Mouse (Mus musculus) cerebellum, adult 2 months (tissue): Measurements from ENCODE around the gene Rbm6. TPM values are rescaled to one million over a fixed set of nuclear protein-coding genes. Genes with fewer than 3 reads are reported as not detected.

ENCODE experiments used
- DNase-seq, 2 experiments: peaks; one replicate each; pipeline ENCODE4 v3.0.0; 2021
- H3K27ac ChIP-seq: fragments of 200-500 bp; 2 replicates; pipeline ENCODE4 v1.5.1; 2012; ENCODE audit warnings: low read length, control low read depth, inconsistent platforms; ENCODE audit not compliant: insufficient read depth
- H3K27me3 ChIP-seq: fragments of 200-500 bp; 2 replicates; pipeline ENCODE4 v1.6.1; 2012; ENCODE audit warnings: inconsistent platforms, mild to moderate bottlenecking, low read length, moderate library complexity; ENCODE audit not compliant: control insufficient read depth, insufficient read depth
- H3K4me1 ChIP-seq: fragments of 200-500 bp; 2 replicates; pipeline ENCODE4 v1.6.1; 2011; ENCODE audit warnings: low read length; ENCODE audit not compliant: control insufficient read depth, insufficient read depth
- H3K4me3 ChIP-seq: fragments of 200-500 bp; replicated peaks from 2 replicates; pipeline ENCODE3; 2011; ENCODE audit warnings: mild to moderate bottlenecking, low read depth, low read length, control low read depth; ENCODE audit not compliant: insufficient read depth
- CTCF ChIP-seq: fragments of 200-500 bp; IDR thresholded peaks from 2 replicates; pipeline ENCODE4 v1.5.1; 2011; ENCODE audit warnings: low read depth, mild to moderate bottlenecking, control low read depth, low read length, moderate library complexity, borderline replicate concordance; ENCODE audit not compliant: insufficient read depth
- POLR2A ChIP-seq: fragments of 200-500 bp; IDR thresholded peaks from 2 replicates; pipeline ENCODE4 v1.6.1; 2011; ENCODE audit warnings: low read length, control low read depth, borderline replicate concordance; ENCODE audit not compliant: insufficient read depth
- WGBS: fragments of 180-500 bp; shearing (Covaris S2); methylation state at CpG from one replicate; pipeline ENCODE4 v1.1.7; 2018; 5-methylcytosine and 5-hydroxymethylcytosine counted together
- polyA plus RNA-seq: library from polyadenylated mRNA; depleted of rRNA; stranded (reverse); fragments of >200 nt; gene quantifications from 2 replicates; pipeline ENCODE4 v1.2.3, GENCODE M21; 2012

The Rbm6 gene
- polyA plus RNA-seq, 1 experiment, result 64.5 TPM

- TF ChIP-seq CTCF (no peak), POLR2A (no peak)
- Histone ChIP-seq H3K27ac (no peak overlapping the region), H3K27me3 (no peaks in the 10 kb centered on the region), H3K4me3 (no peak overlapping the region), H3K4me1 (no peaks in the 10 kb centered on the region)
- 91% methylated on average over 6 of the region's 6 CpGs for WGBS
- no peak for DNase-seq
These were observed 81.3 kb downstream of the Rbm6 start for GRCm38 (mm10) chr9:107791714-107792113.

GRCm38 (mm10) chr9:107782536-107783203 is 90.4 kb downstream of the Rbm6 start:
- TF ChIP-seq CTCF, result no peak
- TF ChIP-seq POLR2A, result no peak
- Histone ChIP-seq H3K4me1 (no peaks in the 10 kb centered on the region), H3K27me3 (no peaks in the 10 kb centered on the region), H3K27ac (no peak overlapping the region), H3K4me3 (no peak overlapping the region)
- no peak for DNase-seq
- WGBS, result 92% methylated on average over 11 of the region's 11 CpGs

- Histone ChIP-seq H3K27me3 (no peaks in the 10 kb centered on the region), H3K4me3 (no peak overlapping the region), H3K27ac (no peak overlapping the region), H3K4me1 (no peaks in the 10 kb centered on the region)
- no peak for DNase-seq
- no peak for TF ChIP-seq POLR2A
These were observed 96.2 kb downstream of the Rbm6 start for GRCm38 (mm10) chr9:107776809-107777208.

- Histone ChIP-seq H3K27ac (no peak overlapping the region), H3K27me3 (no peaks in the 10 kb centered on the region), H3K4me1 (no peaks in the 10 kb centered on the region), H3K4me3 (no peak overlapping the region)
- no peak for DNase-seq
- 96% methylated on average over 3 of the region's 3 CpGs for WGBS
- no peak for TF ChIP-seq POLR2A
- TF ChIP-seq CTCF, result no peak
These were observed 98.6 kb downstream of the Rbm6 start for GRCm38 (mm10) chr9:107774411-107774810.

GRCm38 (mm10) chr9:107771782-107772181 is 101.3 kb downstream of the Rbm6 start:
- WGBS, result 76% methylated on average over 2 of the region's 2 CpGs
- H3K27me3 ChIP-seq, result no peaks in the 10 kb centered on the region

GRCm38 (mm10) chr9:107770374-107771290 is 102.4 kb downstream of the Rbm6 start, which contains the start of gene Rbm5:
Gene Rbm5 (minus strand): TSS chr9:107770996.
- Histone ChIP-seq H3K4me1 (peaks cover 4% of the 10 kb centered on the region), H3K27me3 (no peaks in the 10 kb centered on the region), H3K4me3 (peak within 1 kb of the TSS; percentile 74), H3K27ac (peak within 1 kb of the TSS; percentile 84)
- peak; percentile 77 for TF ChIP-seq POLR2A
- TF ChIP-seq CTCF, result no peak
- DNase-seq, result peak; percentile 92 to 96
- under 1% methylated on average over 60 of the region's 60 CpGs for WGBS

More at GRCm38 (mm10) chr9:107771782-107772181, 101.3 kb downstream of the Rbm6 start:
- peaks cover 4% of the 10 kb centered on the region for H3K4me1 ChIP-seq
- no peak for DNase-seq
- TF ChIP-seq CTCF (no peak), POLR2A (no peak)
- no peak overlapping the region for H3K4me3 ChIP-seq
- no peak overlapping the region for H3K27ac ChIP-seq

- TF ChIP-seq POLR2A (no peak), CTCF (no peak)
- no peaks in the 10 kb centered on the region for H3K27me3 ChIP-seq
- H3K27ac ChIP-seq, result peak overlapping the region; percentile 84
- peaks cover 4% of the 10 kb centered on the region for H3K4me1 ChIP-seq
- WGBS, result under 1% methylated on average over 9 of the region's 9 CpGs
- DNase-seq, result no peak
- peak overlapping the region; percentile 74 for H3K4me3 ChIP-seq
These were observed 103.0 kb downstream of the Rbm6 start for GRCm38 (mm10) chr9:107770037-107770373.

- H3K27ac ChIP-seq, result no peak overlapping the region
- H3K27me3 ChIP-seq, result no peaks in the 10 kb centered on the region
- no peak for DNase-seq
- H3K4me3 ChIP-seq, result peak overlapping the region; percentile 74
- H3K4me1 ChIP-seq, result peaks cover 4% of the 10 kb centered on the region
- TF ChIP-seq POLR2A, result no peak
- WGBS, result 4% methylated on average over 4 of the region's 4 CpGs
These were observed 103.5 kb downstream of the Rbm6 start for GRCm38 (mm10) chr9:107769445-107770000.
